Mouse (Mus musculus) frontal cortex, postnatal 36 days (tissue): ENCODE data around the gene Ovol1.

Source experiments
- DNase-seq, 2 experiments: peaks; one replicate each; pipeline ENCODE4 v3.0.0; 2022; ENCODE audit warnings: low spot score in 2 of 2

Gene Ovol1

DNA sequence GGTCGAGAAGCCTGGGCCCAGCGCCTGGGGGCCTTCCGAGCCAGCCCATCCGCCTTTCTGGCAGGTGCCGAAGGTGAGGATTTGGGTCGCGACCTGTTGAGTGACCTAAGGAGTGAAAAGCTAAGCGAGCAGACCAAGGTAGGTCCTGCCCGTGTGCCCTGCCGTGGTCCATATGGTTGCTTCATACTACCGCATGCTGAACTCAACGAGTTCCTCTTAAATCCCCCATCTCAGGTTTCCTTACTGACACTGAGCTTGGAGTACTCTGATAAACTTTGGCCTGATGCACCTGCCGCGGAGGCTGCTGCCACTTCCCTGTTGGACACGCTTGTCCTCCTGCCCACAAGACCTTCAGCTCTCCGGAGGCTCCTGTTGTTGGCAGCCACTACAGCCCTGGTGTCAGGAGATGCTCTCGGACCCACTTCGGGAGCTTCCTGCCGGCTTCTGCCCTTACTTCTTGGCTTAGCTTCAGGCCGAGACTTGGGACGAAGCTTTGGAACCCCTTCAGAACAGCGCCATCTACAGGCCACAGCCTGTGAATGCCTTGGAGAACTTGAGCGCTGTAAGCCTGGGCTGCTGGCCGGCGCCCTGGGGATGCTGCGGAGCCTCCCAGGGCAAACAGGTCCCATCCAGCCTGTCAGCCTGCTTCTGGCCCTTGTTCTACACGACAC is 8.2 kb upstream of the Ovol1 start:
- DNase-seq, result peak; percentile 73 to 78

GRCm38 (mm10) chr19:5567534-5568469 is 7.4 kb upstream of the Ovol1 start, which contains the start of gene Ap5b1:
Ap5b1 (plus strand) TSS chr19:5568025.
- peak; percentile 87 to 88 for DNase-seq

DNA sequence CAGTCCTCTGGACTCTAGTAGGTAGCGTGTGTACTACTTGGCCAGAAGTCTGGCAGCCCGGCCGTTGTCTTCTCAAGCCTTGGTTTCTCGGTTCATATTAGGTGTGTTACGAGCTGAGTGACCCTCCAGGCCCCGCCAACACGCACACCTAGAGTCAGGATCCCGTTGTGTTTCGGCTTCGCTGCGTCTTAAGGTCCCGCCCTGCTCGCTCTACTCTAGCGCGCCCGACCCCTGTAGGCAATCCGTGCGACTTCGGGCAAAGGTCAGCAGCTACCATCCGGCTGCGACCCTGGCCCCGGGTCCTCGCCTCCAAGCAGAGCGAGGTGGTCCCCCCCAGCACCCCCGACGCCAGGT is 6.7 kb upstream of the Ovol1 start:
- DNase-seq, result no peak

DNA sequence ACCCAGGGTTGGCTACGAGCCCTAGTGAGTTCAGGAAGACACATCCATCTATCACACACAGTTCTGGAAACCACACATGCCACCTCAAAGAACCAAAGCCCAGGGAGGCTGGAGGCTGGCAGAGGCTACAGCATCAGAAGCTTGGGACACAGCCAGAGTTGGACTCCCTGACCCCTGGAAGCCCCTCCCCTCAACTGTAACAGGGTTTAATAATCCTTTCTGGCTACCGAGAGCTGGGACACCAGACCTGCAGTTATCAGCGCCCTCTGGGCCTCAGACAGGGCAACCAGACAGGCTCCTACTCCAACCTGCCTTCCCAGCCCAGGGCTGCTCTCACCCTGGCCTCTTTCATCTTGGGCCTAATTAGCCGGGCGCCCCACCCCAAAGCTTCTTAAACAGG is 5.9 kb upstream of the Ovol1 start:
- DNase-seq, result no peak

GRCm38 (mm10) chr19:5562776-5563175 is 2.3 kb upstream of the Ovol1 start:
- DNase-seq, result no peak

GRCm38 (mm10) chr19:5561886-5562285 is 1.4 kb upstream of the Ovol1 start:
- DNase-seq, result no peak

GRCm38 (mm10) chr19:5561252-5561790 is 875 bp upstream of the Ovol1 start:
- DNase-seq, result no peak

GRCm38 (mm10) chr19:5559631-5560456 is 602 bp downstream of the Ovol1 start:
- no peak for DNase-seq

DNA sequence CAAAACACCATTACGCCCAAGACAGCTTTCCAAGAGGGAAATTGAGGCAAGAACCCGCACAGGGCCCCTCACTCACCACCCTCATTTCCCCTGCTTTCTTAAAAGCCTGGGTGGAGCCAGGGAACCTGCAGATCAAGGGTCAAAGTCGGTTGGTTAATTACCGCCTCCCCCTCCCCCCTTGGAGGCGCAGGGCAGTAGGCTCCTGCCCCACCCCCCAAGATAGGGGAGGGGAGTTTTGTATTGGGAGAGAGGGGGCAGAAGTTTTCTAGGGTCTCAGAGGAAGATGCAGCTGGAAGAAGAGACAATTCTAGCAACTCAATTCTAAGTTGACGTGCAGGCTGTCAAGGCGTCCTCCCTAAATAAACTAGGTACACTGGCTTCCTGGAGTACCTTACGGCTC is 1.2 kb downstream of the Ovol1 start:
- no peak for DNase-seq

- DNase-seq, result no peak
These were observed 1.7 kb downstream of the Ovol1 start for GRCm38 (mm10) chr19:5558770-5559169.

GRCm38 (mm10) chr19:5558169-5558568 is 2.3 kb downstream of the Ovol1 start:
- DNase-seq, result no peak

GRCm38 (mm10) chr19:5554212-5554611 is 6.2 kb downstream of the Ovol1 start:
- DNase-seq, result no peak

DNA sequence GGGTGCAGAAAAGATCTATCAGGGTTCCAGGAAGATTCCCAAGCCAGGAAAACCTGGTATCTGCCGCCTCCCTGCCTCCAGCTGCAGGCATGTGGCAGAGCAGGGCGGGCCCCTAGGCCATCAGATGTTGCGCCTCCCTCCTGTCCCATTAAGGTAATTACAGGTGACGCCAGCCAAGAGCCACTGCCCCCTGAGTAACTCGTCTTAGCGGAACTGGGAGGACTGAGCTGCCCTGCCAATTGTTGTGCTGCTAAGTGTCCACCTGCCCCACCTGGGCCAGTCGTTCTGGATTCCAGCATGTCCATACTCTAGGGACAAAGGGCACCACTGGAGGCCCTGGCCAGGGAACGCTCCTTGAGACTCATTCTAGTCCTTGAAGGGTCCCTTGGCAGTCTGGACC is 6.6 kb downstream of the Ovol1 start:
- DNase-seq, result no peak

DNA sequence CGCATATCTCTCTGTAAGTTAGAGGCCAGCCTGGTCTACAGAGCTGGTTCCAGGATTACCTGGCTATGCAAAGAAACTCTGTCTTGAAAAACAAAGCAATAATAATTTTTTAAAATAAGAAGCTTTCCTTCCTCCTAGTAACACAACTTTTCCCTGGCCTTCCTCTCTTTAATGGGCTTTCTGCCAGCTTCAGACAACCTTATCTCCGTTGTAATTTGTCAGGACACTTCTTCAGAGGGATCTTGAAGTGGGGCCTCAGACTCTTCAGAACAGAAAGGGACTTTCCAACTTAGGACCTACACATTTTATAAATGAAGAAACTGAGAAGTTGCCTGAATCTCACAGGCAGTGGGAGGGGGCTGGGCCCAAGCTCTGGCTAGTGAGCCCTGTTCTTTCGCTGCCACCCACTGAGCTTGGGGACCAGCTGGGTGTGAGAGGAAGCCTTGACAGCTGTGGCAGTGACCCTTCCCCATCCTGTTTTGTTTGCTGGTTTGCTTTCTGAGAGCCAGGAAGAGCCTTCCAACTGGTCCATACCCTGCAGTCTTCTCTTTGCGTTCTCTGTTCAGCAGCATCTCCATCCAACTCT is 12.9 kb downstream of the Ovol1 start:
- no peak for DNase-seq

DNA sequence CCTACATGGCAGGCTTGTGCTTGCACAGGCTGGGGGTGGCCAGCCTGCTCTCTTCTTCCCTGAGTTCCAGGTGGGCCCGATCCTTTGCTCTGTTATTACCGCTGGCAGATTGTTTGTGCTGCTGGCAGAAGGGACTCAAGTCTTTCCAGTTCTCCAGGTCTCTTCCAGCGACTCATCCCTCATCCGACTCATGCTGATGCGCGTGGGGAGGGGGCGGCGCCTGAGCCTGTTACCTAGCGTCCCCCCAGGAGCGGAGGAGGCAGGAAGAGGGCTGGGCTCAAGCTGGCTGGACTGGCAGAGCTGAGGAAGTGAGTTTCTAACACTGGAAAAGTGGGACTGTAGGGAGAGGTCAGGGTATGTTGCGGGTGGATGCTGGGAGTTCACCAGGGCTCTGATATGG is 16.4 kb downstream of the Ovol1 start:
- no peak for DNase-seq

DNA sequence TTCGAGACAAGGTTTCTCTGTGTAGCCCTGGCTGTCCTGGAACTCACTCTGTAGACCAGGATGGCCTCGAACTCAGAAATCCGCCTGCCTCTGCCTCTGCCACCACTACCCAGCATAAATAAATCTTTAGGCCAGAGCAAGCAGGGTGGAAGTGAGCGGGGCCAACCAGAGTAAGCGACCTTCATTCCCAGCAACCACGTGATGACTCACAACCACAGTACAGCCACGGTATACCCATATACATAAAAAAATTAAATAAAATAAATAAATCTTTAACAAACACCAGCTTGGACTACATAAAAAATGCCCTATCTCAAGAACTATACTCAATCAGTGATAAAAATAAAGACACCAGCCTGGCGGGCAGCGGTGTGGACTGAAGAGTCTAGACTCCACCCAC is 17.1 kb downstream of the Ovol1 start:
- DNase-seq, result no peak

DNA sequence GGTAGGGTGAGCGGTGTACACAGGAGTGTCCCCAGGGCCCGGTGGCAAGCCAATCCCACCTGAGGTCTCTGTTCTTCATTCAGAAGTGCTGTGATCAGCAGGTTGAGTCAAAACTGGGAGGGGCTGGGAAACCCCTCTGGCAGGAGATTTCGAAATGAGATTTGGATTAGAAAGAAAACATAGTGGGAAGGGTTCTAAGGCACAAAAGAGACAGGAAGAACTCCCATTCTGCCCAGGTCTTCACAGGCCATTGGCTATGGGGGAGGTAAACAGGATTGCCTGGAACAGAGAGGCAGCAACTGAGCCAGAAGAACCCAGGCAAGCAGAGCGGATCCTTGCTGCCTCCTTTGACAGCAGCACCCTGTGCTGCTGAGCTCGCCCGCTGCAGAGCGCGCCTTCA is 21.7 kb downstream of the Ovol1 start:
- DNase-seq, result no peak

DNA sequence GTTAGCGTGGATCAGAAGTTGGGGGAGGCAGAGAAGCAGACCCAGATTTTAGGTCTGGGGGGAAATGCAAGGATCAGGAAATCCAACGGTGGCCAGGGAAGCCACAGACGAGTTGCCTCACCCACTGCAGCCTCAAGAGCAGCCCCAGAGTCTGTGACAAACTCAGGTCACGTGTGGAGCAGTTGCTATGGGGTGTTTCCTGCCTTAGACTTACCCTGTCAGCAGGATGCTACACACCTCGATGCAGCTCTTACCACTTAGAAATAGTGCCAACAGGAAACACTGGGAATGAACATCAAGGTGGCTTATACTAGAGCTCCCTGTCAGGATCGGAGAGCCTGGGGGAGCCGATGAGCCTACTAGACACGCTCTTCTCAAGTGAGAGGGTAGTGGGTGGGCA is 27.9 kb downstream of the Ovol1 start:
- DNase-seq, result no peak

- DNase-seq, result no peak
These were observed 30.3 kb downstream of the Ovol1 start for GRCm38 (mm10) chr19:5530138-5530524.

GRCm38 (mm10) chr19:5529325-5530137 is 30.9 kb downstream of the Ovol1 start:
- DNase-seq, result peak; percentile 93

DNA sequence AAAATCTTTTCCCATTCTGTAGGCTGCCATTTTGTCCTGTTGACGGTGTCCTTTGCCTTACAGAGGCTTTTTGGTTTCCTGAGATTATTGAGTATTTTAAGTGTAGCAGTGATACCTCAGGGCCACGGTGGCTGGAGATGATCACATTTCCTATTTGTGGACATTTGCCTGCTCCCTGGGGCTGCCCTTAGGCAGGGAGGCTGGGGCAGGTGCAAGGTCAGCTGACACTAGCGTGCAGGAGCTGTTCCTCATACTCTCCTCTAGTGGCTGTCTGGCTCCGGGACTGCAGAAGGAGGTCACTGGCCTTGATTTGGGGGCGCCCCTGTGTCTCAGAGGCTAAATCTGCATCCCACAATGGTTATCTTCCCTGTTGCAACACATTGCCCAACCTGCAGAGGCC is 35.2 kb downstream of the Ovol1 start:
- no peak for DNase-seq
